21 mouse cellular contexts compared by ENCODE assay signal in genomic region chr2:155743351-155743750, GRCm38 (mm10). TPM values are rescaled to one million over a fixed set of nuclear protein-coding genes. Genes with fewer than 3 reads are reported as not detected.
DNase-seq lines count a peak whose midpoint lies in the region; ATAC-seq and TF ChIP-seq lines count a peak whose summit lies in the region.
"Had no signal": no experiment of that assay in that cellular context is flagged by ENCODE, and none has a peak within 500 bp of the region (broad histone marks: within the 10 kb centered on the region; RNA-seq: fewer than 3 reads in every experiment).

No protein-coding gene starts in this region.

- H3K27me3 ChIP-seq in heart, embryonic 16.5 days (ENCODE audit: control insufficient read depth, insufficient read depth, low read length): no peaks in the 10 kb centered on the region
- no peaks in the 10 kb centered on the region for H3K27me3 ChIP-seq in lung, embryonic 14.5 days (ENCODE audit: insufficient read depth, low read length)
- H3K27me3 ChIP-seq in E14TG2a.4 (ENCODE audit: insufficient read depth, low read length): no peaks in the 10 kb centered on the region; the same call in 1 of the 2 replicates
- H3K27me3 ChIP-seq: embryonic facial prominence, embryonic 13.5 days; hindbrain, embryonic 13.5 days; midbrain, embryonic 12.5 days; Patski had no signal

- no peak for TF ChIP-seq CTCF in lung, embryonic 14.5 days (IDR thresholded peaks at IDR 0.05; ENCODE audit: low read depth)
- no peak for TF ChIP-seq CTCF in E14TG2a.4 (conservative IDR thresholded peaks at IDR 0.05; ENCODE audit: low read length)

- intact Hi-C loops in heart, postnatal 25 days (cut with DNase I): no loop called here

- H3K4me2 ChIP-seq in heart, embryonic 16.5 days (ENCODE audit: low read depth, low read length): no peak overlapping the region
- no peak overlapping the region for H3K4me2 ChIP-seq in lung, embryonic 14.5 days
- H3K4me2 ChIP-seq: embryonic facial prominence, embryonic 13.5 days; hindbrain, embryonic 13.5 days; midbrain, embryonic 12.5 days had no signal

- no peak overlapping the region for H3K4me3 ChIP-seq in heart, embryonic 16.5 days (ENCODE audit: low read length)
- H3K4me3 ChIP-seq in lung, embryonic 14.5 days (ENCODE audit: low read depth, low read length): no peak overlapping the region
- peak overlapping the region; percentile 56 for H3K4me3 ChIP-seq in E14TG2a.4 (replicated peaks; ENCODE audit: low read length)
- H3K4me3 ChIP-seq: embryonic facial prominence, embryonic 13.5 days; hindbrain, embryonic 13.5 days; midbrain, embryonic 12.5 days; myocyte had no signal

- ATAC-seq in heart, embryonic 16.5 days (replicated peaks; ENCODE audit: extremely low read depth, insufficient read depth, low FRiP score): no peak
- no peak for ATAC-seq in lung, embryonic 14.5 days (ENCODE audit: insufficient read depth)
- ATAC-seq in common myeloid progenitor, adult 5-6 weeks (replicated peaks; ENCODE audit: low read depth, poor library complexity, severe bottlenecking): peak; percentile 37
- ATAC-seq: Patski had no signal

- H3K9ac ChIP-seq in heart, embryonic 16.5 days (ENCODE audit: low read length): no peak overlapping the region
- H3K9ac ChIP-seq in lung, embryonic 14.5 days: no peak overlapping the region
- H3K9ac ChIP-seq: embryonic facial prominence, embryonic 13.5 days; hindbrain, embryonic 13.5 days; midbrain, embryonic 12.5 days had no signal

- H3K27ac ChIP-seq in heart, embryonic 16.5 days (ENCODE audit: low read length): peak overlapping the region; percentile 6; the same call in 1 of the 2 replicates
- peak overlapping the region; percentile 59; the same call in 1 of the 2 replicates for H3K27ac ChIP-seq in lung, embryonic 14.5 days (ENCODE audit: low read depth)
- H3K27ac ChIP-seq: embryonic facial prominence, embryonic 13.5 days; hindbrain, embryonic 13.5 days; kidney, postnatal 0 days; midbrain, embryonic 12.5 days had no signal

- H3K36me3 ChIP-seq in heart, embryonic 16.5 days (ENCODE audit: control insufficient read depth, insufficient read depth): no peaks in the 10 kb centered on the region
- H3K36me3 ChIP-seq in lung, embryonic 14.5 days (ENCODE audit: insufficient read depth): no peaks in the 10 kb centered on the region
- no peaks in the 10 kb centered on the region for H3K36me3 ChIP-seq in E14TG2a.4 (ENCODE audit: insufficient read depth, low read length)
- H3K36me3 ChIP-seq: embryonic facial prominence, embryonic 13.5 days; hindbrain, embryonic 13.5 days; midbrain, embryonic 12.5 days had no signal

- WGBS in heart, embryonic 16.5 days: 72% methylated on average over 9 of the region's 9 CpGs
- WGBS in lung, embryonic 14.5 days: 74% methylated on average over 9 of the region's 9 CpGs

- DNase-seq in heart, postnatal 25 days (ENCODE audit: low spot score): no peak
- peak; percentile 30 for DNase-seq in lung, embryonic 14.5 days
- DNase-seq in lung, postnatal 4 days: no peak
- DNase-seq in adrenal gland, postnatal 36 days: no peak
- DNase-seq in right cerebral cortex, postnatal 14 days: no peak
- DNase-seq: cerebellum, adult 18-20 months; gastrocnemius, postnatal 25 days; layer of hippocampus, adult 9-11 months; thymus, postnatal 36 days had no signal

- H3K9me3 ChIP-seq in heart, embryonic 16.5 days (replicated peaks; ENCODE audit: control insufficient read depth, low read length): no peaks in the 10 kb centered on the region
- H3K9me3 ChIP-seq in lung, embryonic 14.5 days (ENCODE audit: low read depth, low read length): no peaks in the 10 kb centered on the region
- H3K9me3 ChIP-seq in E14TG2a.4 (ENCODE audit: low read length): no peaks in the 10 kb centered on the region
- H3K9me3 ChIP-seq: embryonic facial prominence, embryonic 13.5 days; hindbrain, embryonic 13.5 days; midbrain, embryonic 12.5 days had no signal

- peaks cover 10% of the 10 kb centered on the region for H3K4me1 ChIP-seq in heart, embryonic 16.5 days (ENCODE audit: control insufficient read depth, insufficient read depth, low read length)
- no peaks in the 10 kb centered on the region for H3K4me1 ChIP-seq in lung, embryonic 14.5 days (ENCODE audit: insufficient read depth)
- peaks cover 30% of the 10 kb centered on the region for H3K4me1 ChIP-seq in E14TG2a.4 (replicated peaks; ENCODE audit: low read depth, low read length)
- H3K4me1 ChIP-seq: embryonic facial prominence, embryonic 13.5 days; hindbrain, embryonic 13.5 days; midbrain, embryonic 12.5 days had no signal

RNA-seq across cellular contexts. Expression of gene Procr, which starts 7.6 kb away (rescaled TPM):
- polyA plus RNA-seq in heart, embryonic 16.5 days (2015; fragmentation: Nextera tagmentation; extraction: Ambion mirVana): 7.3 and 7.5 TPM in 2 replicates
- total RNA-seq in heart, postnatal 25 days (2021): 1 to 10 TPM; 3.5 to 4.7 TPM
- 10.4 and 10.9 TPM in 2 replicates for polyA plus RNA-seq in lung, embryonic 14.5 days (2014; fragmentation: Nextera tagmentation; extraction: Ambion mirVana)
- total RNA-seq in common myeloid progenitor, adult 5-6 weeks (2017): 0.39 and 3.4 TPM in 2 replicates
- total RNA-seq in adrenal gland, postnatal 36 days (2021): 10 to 100 TPM; 27.0 to 72.3 TPM

RNA-seq across cellular contexts. Expression of gene Gm17581, which starts 7.7 kb away (rescaled TPM):
- not detected in 2 replicates for polyA plus RNA-seq in heart, embryonic 16.5 days (2015; fragmentation: Nextera tagmentation; extraction: Ambion mirVana)
- not detected for total RNA-seq in heart, postnatal 25 days (2021)
- not detected in 2 replicates for polyA plus RNA-seq in lung, embryonic 14.5 days (2014; fragmentation: Nextera tagmentation; extraction: Ambion mirVana)
- total RNA-seq in common myeloid progenitor, adult 5-6 weeks (2017): not detected in 2 replicates
- total RNA-seq in adrenal gland, postnatal 36 days (2021): not detected
- total RNA-seq: adrenal gland, adult 18-20 months; gastrocnemius, postnatal 25 days; left cerebral cortex, postnatal 10 days had no signal
- polyA plus RNA-seq: cortical plate, adult 2 months; embryonic facial prominence, embryonic 13.5 days; hindbrain, embryonic 13.5 days; kidney, postnatal 0 days; midbrain, embryonic 12.5 days; myocyte; Patski had no signal

RNA-seq across cellular contexts. Expression of gene Edem2, which starts 14.1 kb away (rescaled TPM):
- polyA plus RNA-seq in heart, embryonic 16.5 days (2015; fragmentation: Nextera tagmentation; extraction: Ambion mirVana): 27.3 and 28.8 TPM in 2 replicates
- 1 to 10 TPM; 7.0 to 7.1 TPM for total RNA-seq in heart, postnatal 25 days (2021)
- polyA plus RNA-seq in lung, embryonic 14.5 days (2014; fragmentation: Nextera tagmentation; extraction: Ambion mirVana): 35.6 and 35.7 TPM in 2 replicates
- total RNA-seq in common myeloid progenitor, adult 5-6 weeks (2017): 27.8 and 36.5 TPM in 2 replicates
- 10 to 100 TPM; 42.3 to 46.9 TPM for total RNA-seq in adrenal gland, postnatal 36 days (2021)

RNA-seq across cellular contexts. Expression of gene Mmp24, which starts 31.8 kb away (rescaled TPM):
- polyA plus RNA-seq in heart, embryonic 16.5 days (2015; fragmentation: Nextera tagmentation; extraction: Ambion mirVana): 0.04 TPM in 1 of 2 replicates, not detected in the other
- under 1 TPM in 1 of 2 experiments, not detected in 1; 0.08 TPM for total RNA-seq in heart, postnatal 25 days (2021)
- not detected in 2 replicates for polyA plus RNA-seq in lung, embryonic 14.5 days (2014; fragmentation: Nextera tagmentation; extraction: Ambion mirVana)
- total RNA-seq in common myeloid progenitor, adult 5-6 weeks (2017): 0.32 TPM in 1 of 2 replicates, not detected in the other
- 1 to 10 TPM; 1.4 to 1.7 TPM for total RNA-seq in adrenal gland, postnatal 36 days (2021)
- total RNA-seq: gastrocnemius, postnatal 25 days had no signal

RNA-seq across cellular contexts. Expression of gene Trpc4ap, which starts 51.2 kb away (rescaled TPM):
- polyA plus RNA-seq in heart, embryonic 16.5 days (2015; fragmentation: Nextera tagmentation; extraction: Ambion mirVana): 97.4 and 98.6 TPM in 2 replicates
- total RNA-seq in heart, postnatal 25 days (2021): 10 to 100 TPM; 82.1 to 82.5 TPM
- polyA plus RNA-seq in lung, embryonic 14.5 days (2014; fragmentation: Nextera tagmentation; extraction: Ambion mirVana): 129 and 132 TPM in 2 replicates
- 73.5 and 77.3 TPM in 2 replicates for total RNA-seq in common myeloid progenitor, adult 5-6 weeks (2017)
- total RNA-seq in adrenal gland, postnatal 36 days (2021): 100 to 1,000 TPM; 130 to 146 TPM
